ENCODE assay signal across 15 mouse cellular contexts in genomic region chr3:135519584-135519983, GRCm38 (mm10). TPM values are rescaled to one million over a fixed set of nuclear protein-coding genes. Genes with fewer than 3 reads are reported as not detected.
DNase-seq lines count a peak whose midpoint lies in the region; ATAC-seq and TF ChIP-seq lines count a peak whose summit lies in the region.
"Had no signal": no experiment of that assay in that cellular context is flagged by ENCODE, and none has a peak within 500 bp of the region (broad histone marks: within the 10 kb centered on the region; RNA-seq: fewer than 3 reads in every experiment).

No protein-coding gene starts in this region.

- 48% methylated on average over 6 of the region's 6 CpGs for WGBS in heart, embryonic 15.5 days

- no peaks in the 10 kb centered on the region for H3K79me3 ChIP-seq in C2C12 (ENCODE audit: low read depth)

- H3K9me3 ChIP-seq in heart, embryonic 15.5 days (replicated peaks) = no peaks in the 10 kb centered on the region

- no peak overlapping the region for H3K4me2 ChIP-seq in heart, embryonic 15.5 days
- H3K4me2 ChIP-seq: lung, embryonic 14.5 days had no signal

- H3K4me3 ChIP-seq in C2C12 (ENCODE audit: insufficient read depth, poor library complexity, severe bottlenecking) = no peak overlapping the region
- H3K4me3 ChIP-seq in heart, embryonic 15.5 days = no peak overlapping the region

- no peaks in the 10 kb centered on the region for H3K27me3 ChIP-seq in C2C12 (ENCODE audit: control insufficient read depth, insufficient read depth, insufficient read length)
- H3K27me3 ChIP-seq in heart, embryonic 15.5 days = no peaks in the 10 kb centered on the region

- H3K36me3 ChIP-seq in C2C12 (ENCODE audit: control insufficient read depth, insufficient read depth) = no peaks in the 10 kb centered on the region
- H3K36me3 ChIP-seq in heart, embryonic 15.5 days = 0 out of 2 replicates have a peak, but pooled peaks cover 7% of the 10 kb centered on the region

- H3ac ChIP-seq in C2C12 (ENCODE audit: control insufficient read depth, insufficient read length, low read depth) = no peak overlapping the region

- no peaks in the 10 kb centered on the region for H3K79me2 ChIP-seq in C2C12 (ENCODE audit: control insufficient read depth, insufficient read depth)

- no peak overlapping the region for H3K9ac ChIP-seq in heart, embryonic 15.5 days
- H3K9ac ChIP-seq: forebrain, postnatal 0 days; lung, embryonic 14.5 days had no signal

- TF ChIP-seq CTCF in C2C12 (IDR thresholded peaks at IDR 0.05; ENCODE audit: control insufficient read depth, insufficient read depth, insufficient read length) = no peak

- intact Hi-C loops in heart, postnatal 25 days (cut with DNase I) = no loop called here

- H3K4me1 ChIP-seq in heart, embryonic 15.5 days (replicated peaks) = peaks cover 46% of the 10 kb centered on the region

- ATAC-seq in heart, embryonic 15.5 days (replicated peaks; ENCODE audit: insufficient number of reproducible peaks, insufficient read depth, low FRiP score, low read depth) = no peak
- ATAC-seq in activated CD4-positive, CD25-positive, alpha-beta regulatory T cell, adult 4 months = no peak
- ATAC-seq: forebrain, postnatal 0 days; hindbrain, embryonic 16.5 days had no signal

- peak overlapping the region; percentile 71 for H3K27ac ChIP-seq in heart, embryonic 15.5 days

- DNase-seq in heart, adult 11 months = peak; percentile 91
- no peak for DNase-seq in heart, postnatal 25 days (ENCODE audit: low spot score)
- peak; percentile 35 for DNase-seq in adrenal gland, postnatal 25 days
- DNase-seq in layer of hippocampus, postnatal 36 days = no peak
- no peak for DNase-seq in kidney, adult 18-20 months
- DNase-seq: cerebellum, adult 18-20 months; forebrain, postnatal 0 days; kidney, adult 2 months; kidney, postnatal 36 days; lung, embryonic 14.5 days; thymus, postnatal 14 days had no signal

TF ChIP-seq in C2C12, 6 proteins besides CTCF, POLR2A, EP300 and RAD21:
- TF ChIP-seq MYOD1 (IDR thresholded peaks at IDR 0.05; ENCODE audit: control insufficient read depth, insufficient read length, low read depth) (peak; percentile 67), USF1 (IDR thresholded peaks at IDR 0.05; ENCODE audit: low read depth) (no peak)

RNA-seq across cellular contexts. Expression of gene Manba, which starts 34.2 kb away (rescaled TPM):
- 10 to 100 TPM; 18.4 to 18.8 TPM for total RNA-seq in heart, postnatal 25 days (2021)
- 2.9 TPM for polyA plus RNA-seq in C2C12 (2012; fragmentation: generic; extraction: Trizol)
- total RNA-seq in adrenal gland, postnatal 25 days (2021) = 8.8 and 16.0 TPM in 2 replicates
- 33.3 and 35.2 TPM in 2 replicates for polyA plus RNA-seq in heart, embryonic 15.5 days (2015; fragmentation: Nextera tagmentation; extraction: Ambion mirVana)
- total RNA-seq in layer of hippocampus, postnatal 36 days (2021) = 1 to 10 TPM; 7.6 to 8.2 TPM
- polyA plus RNA-seq in activated CD4-positive, CD25-positive, alpha-beta regulatory T cell, adult 4 months (2017; shearing (Covaris generic)) = 10 to 100 TPM; 16.9 to 20.9 TPM

Comparison
In these comparisons a context has a peak if more than half of its experiments do, and no peak if none do; other contexts are left out.
1. DNase-seq: peak in heart, adult 11 months (single experiment) and adrenal gland, postnatal 25 days (single experiment); none in heart, postnatal 25 days (single experiment), layer of hippocampus, postnatal 36 days (0 of 2) and kidney, adult 18-20 months (single experiment).